Comparison of ENCODE assay signal across 12 mouse cellular contexts in the genomic region with DNA sequence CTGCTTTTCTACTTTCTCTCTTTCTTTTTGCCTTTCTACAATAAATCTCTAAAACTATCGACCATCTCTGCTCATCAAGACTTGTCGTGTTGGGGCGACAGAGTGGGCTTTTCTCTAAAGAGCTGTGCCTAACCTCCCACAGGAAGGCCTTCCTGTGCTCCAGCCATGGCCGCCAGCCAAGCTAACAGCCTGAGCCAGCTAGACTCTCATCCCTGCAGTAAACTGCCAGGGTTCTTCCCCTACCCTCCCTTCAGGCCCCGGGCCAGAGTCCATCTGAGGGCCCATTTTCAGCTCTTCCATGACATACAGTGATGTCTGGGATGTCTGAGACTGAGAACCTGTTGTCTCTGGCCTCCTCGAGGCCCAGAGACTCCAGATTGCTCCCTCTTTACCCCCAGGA.
DNase-seq lines count a peak whose midpoint lies in the region; ATAC-seq lines count a peak whose summit lies in the region.
"Had no signal": no experiment of that assay in that cellular context is flagged by ENCODE, and none has a peak within 500 bp of the region (broad histone marks: within the 10 kb centered on the region; RNA-seq: fewer than 3 reads in every experiment).

No protein-coding gene starts in this region.

- ATAC-seq in cerebellum, adult (ENCODE audit: insufficient number of reproducible peaks, low FRiP score, low TSS enrichment) = no peak
- no peak for ATAC-seq in kidney, embryonic 14.5 days (ENCODE audit: low FRiP score, low TSS enrichment)
- 0 out of 2 replicates have a peak, but pooled peaks have one; percentile 44 for ATAC-seq in intestine, embryonic 16.5 days

- WGBS in kidney, embryonic 14.5 days = 84% methylated on average over 6 of the region's 6 CpGs
- WGBS in intestine, embryonic 16.5 days = 77% methylated on average over 6 of the region's 6 CpGs

- peak; percentile 4 for DNase-seq in cerebellum, adult 11 months
- DNase-seq in kidney, adult 11 months = peak; percentile 78
- peak; percentile 20 for DNase-seq in brain, adult 2 months (ENCODE audit: low read depth, low spot score)
- DNase-seq in layer of hippocampus, postnatal 36 days = no peak
- no peak for DNase-seq in frontal cortex, postnatal 10 days (ENCODE audit: low spot score in 2 of 2)
- DNase-seq: thymus, postnatal 14 days had no signal

- no peak overlapping the region for H3K9ac ChIP-seq in kidney, embryonic 14.5 days (ENCODE audit: low read depth, low read length)
- no peak overlapping the region for H3K9ac ChIP-seq in intestine, embryonic 16.5 days (ENCODE audit: low read depth, low read length)
- H3K9ac ChIP-seq: hindbrain, embryonic 12.5 days had no signal

- no peak overlapping the region for H3K4me2 ChIP-seq in kidney, embryonic 14.5 days (replicated peaks; ENCODE audit: low read depth, low read length)
- no peak overlapping the region for H3K4me2 ChIP-seq in intestine, embryonic 16.5 days (ENCODE audit: low read depth, low read length)
- H3K4me2 ChIP-seq: hindbrain, embryonic 12.5 days had no signal

- H3K9me3 ChIP-seq in kidney, embryonic 14.5 days (ENCODE audit: control insufficient read depth, low read length) = no peaks in the 10 kb centered on the region
- H3K9me3 ChIP-seq in intestine, embryonic 16.5 days (ENCODE audit: control insufficient read depth, low read length) = no peaks in the 10 kb centered on the region
- H3K9me3 ChIP-seq: embryonic facial prominence, embryonic 10.5 days; hindbrain, embryonic 12.5 days had no signal

- no peak overlapping the region for H3K27ac ChIP-seq in kidney, embryonic 14.5 days (ENCODE audit: low read depth, low read length)
- H3K27ac ChIP-seq in intestine, embryonic 16.5 days (ENCODE audit: low read length) = no peak overlapping the region
- H3K27ac ChIP-seq: embryonic facial prominence, embryonic 10.5 days; hindbrain, embryonic 12.5 days; layer of hippocampus, adult 2 months had no signal

- no peak overlapping the region for H3K4me3 ChIP-seq in kidney, embryonic 14.5 days (ENCODE audit: low read length)
- H3K4me3 ChIP-seq in intestine, embryonic 16.5 days (ENCODE audit: low read length) = no peak overlapping the region
- H3K4me3 ChIP-seq: embryonic facial prominence, embryonic 10.5 days; hindbrain, embryonic 12.5 days; layer of hippocampus, adult 2 months had no signal

- no peaks in the 10 kb centered on the region for H3K36me3 ChIP-seq in kidney, embryonic 14.5 days (ENCODE audit: control insufficient read depth, insufficient read depth, low read length)
- no peaks in the 10 kb centered on the region for H3K36me3 ChIP-seq in intestine, embryonic 16.5 days (ENCODE audit: control insufficient read depth, insufficient read depth, low read length)
- H3K36me3 ChIP-seq: embryonic facial prominence, embryonic 10.5 days; hindbrain, embryonic 12.5 days had no signal

- no peaks in the 10 kb centered on the region for H3K4me1 ChIP-seq in kidney, embryonic 14.5 days (ENCODE audit: control insufficient read depth, insufficient read depth, low read length)
- no peaks in the 10 kb centered on the region for H3K4me1 ChIP-seq in intestine, embryonic 16.5 days (ENCODE audit: control insufficient read depth, insufficient read depth, low read length)
- H3K4me1 ChIP-seq: embryonic facial prominence, embryonic 10.5 days; hindbrain, embryonic 12.5 days had no signal

- H3K27me3 ChIP-seq in kidney, embryonic 14.5 days (ENCODE audit: control insufficient read depth, insufficient read depth, low read length) = no peaks in the 10 kb centered on the region
- H3K27me3 ChIP-seq in intestine, embryonic 16.5 days (replicated peaks; ENCODE audit: control insufficient read depth, insufficient read depth, low read length) = no peaks in the 10 kb centered on the region
- H3K27me3 ChIP-seq: hindbrain, embryonic 12.5 days had no signal

Comparison
In these comparisons a context has a peak if more than half of its experiments do, and no peak if none do; other contexts are left out.
1. DNase-seq: peak in cerebellum, adult 11 months (single experiment), kidney, adult 11 months (single experiment) and brain, adult 2 months (single experiment); none in layer of hippocampus, postnatal 36 days (0 of 2) and frontal cortex, postnatal 10 days (0 of 2).